Mouse (Mus musculus) right cerebral cortex, adult 18-20 months (tissue): ENCODE measurements around the gene Clip2.

Experiments
- DNase-seq: peaks from one replicate; pipeline ENCODE4 v3.0.0; 2022; ENCODE audit warnings: mixed read lengths

Clip2 gene

DNA sequence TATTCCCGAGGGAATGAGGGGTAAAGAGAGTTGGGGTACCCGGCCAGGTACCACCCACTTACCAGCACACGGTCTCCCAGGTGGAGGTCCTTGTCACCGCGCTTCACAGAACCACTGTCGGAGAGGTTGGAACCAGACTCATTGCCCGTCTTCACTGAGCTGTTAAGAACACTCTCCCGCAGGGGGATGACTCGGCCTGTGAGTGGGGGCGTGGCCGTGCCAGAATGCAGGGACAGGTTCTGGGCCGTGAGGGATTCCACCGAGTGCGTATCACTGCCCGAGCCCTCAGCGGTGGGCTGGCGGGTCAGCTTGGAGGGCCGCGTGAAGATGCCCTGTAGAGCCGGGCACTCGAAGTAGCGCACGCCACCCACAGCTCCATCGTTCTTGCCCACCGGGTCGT is 29.7 kb downstream of the Clip2 start:
- DNase-seq = no peak

DNA sequence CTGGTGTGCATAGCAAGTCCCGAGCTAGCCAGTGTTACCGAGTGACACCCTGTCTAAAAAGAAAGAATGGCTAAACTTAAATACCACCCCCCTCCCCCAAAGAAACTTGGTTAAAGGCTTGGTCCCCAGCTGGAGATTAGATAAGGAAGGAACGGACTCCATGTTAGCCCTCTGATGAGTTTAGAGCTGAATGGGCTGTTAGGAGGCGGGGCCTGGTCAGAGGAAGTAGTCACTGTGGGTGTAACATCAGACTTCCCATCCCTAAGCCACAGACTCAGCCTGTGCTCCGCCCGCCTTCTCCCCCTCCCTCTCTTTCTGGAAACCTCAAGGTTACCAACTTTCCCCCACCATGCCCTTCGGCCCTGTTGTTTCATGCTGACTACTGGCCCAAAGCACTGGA is 30.4 kb downstream of the Clip2 start:
- DNase-seq = no peak

GRCm38 (mm10) chr5:134521131-134521530 is 31.1 kb downstream of the Clip2 start:
- no peak for DNase-seq

- DNase-seq = no peak
Observed at GRCm38 (mm10) chr5:134520120-134520519, 32.1 kb downstream of the Clip2 start.

GRCm38 (mm10) chr5:134519471-134519870 is 32.8 kb downstream of the Clip2 start:
- DNase-seq = no peak

GRCm38 (mm10) chr5:134512086-134512485 is 40.1 kb downstream of the Clip2 start:
- peak; percentile 76 for DNase-seq

GRCm38 (mm10) chr5:134510266-134510665 is 42.0 kb downstream of the Clip2 start:
- no peak for DNase-seq

DNA sequence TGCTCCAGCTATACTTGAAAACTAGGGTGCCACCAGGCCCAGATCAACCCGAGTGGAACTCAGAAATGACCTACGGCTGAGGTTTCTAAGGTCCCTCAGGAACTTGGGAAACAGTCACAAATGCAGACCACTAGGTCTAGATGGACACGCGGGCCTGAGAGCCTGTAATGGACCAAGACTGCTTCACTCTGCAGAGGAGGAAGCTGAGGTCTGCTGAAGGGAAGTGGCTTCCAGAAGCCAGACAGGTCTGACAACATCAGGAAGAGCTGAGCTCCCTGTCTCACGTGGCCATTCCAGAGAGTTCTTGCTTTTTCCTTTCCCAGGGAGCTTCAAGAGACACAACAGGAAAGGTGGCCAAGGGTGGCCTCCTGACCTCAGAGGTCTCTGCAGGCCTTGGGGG is 43.3 kb downstream of the Clip2 start:
- DNase-seq = no peak

- DNase-seq = no peak
Observed at GRCm38 (mm10) chr5:134507859-134508399, 44.3 kb downstream of the Clip2 start.

DNA sequence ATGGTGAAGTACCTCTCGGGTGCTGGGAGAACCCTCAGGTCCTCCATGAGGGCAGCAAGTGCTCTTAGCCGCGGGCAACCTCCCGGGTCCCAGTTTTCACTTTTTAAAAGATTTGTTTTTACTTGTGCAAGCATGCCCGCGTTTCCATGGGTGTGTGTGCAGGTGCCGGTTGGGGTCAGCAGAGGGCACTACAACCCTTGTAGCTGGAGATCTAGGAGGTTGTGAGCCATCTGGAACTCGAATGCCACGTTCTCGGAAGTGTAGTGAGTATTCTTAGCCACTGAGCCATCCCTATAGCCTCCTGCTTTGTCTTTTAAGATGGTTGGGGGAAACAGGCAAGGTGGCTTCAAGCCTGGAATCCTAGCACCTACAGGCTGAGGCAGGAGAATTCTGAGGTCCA is 44.9 kb downstream of the Clip2 start:
- peak; percentile 77 for DNase-seq

GRCm38 (mm10) chr5:134505810-134506292 is 46.4 kb downstream of the Clip2 start:
- DNase-seq = peak; percentile 65

DNA sequence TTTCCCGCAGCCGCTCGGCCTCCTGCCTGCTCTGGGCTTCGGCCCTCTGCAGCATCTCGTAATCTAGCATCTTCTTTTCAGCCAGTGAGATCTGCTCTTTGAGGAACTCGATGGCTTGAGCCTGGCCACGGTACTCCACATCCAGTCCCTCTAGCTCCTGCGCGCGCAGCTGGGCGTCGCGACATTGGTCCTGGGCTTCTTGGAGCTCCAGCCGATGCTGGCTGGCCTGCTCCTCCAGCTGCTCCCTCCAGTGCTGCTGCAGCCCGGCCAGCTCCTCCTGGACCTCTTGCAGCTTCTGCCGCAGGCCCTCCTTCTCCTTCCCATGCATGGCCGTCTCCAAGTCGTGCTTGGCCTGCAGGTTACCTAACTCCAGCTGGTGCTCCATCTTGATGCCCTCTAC is 49.6 kb downstream of the Clip2 start:
- DNase-seq = no peak

GRCm38 (mm10) chr5:134501453-134501852 is 50.8 kb downstream of the Clip2 start:
- DNase-seq = no peak

DNA sequence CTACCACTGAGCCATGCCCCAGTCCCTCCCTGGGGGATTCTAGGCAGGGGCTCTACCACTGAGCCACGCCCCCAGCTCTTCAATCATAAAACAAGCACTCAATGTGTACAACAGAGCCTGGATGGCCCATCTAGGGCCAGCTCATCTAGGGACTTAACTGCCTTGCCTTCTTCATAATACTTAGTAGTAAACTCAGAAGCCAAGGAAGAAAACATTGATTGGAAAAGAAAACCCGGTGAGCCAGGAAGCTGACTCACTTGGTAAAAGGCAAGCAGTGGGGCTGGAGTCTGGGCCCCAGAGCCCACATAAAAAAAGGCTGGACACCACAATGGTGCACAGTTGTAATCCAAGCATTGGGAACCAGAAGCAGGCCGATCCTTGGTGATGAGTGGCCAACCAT is 51.6 kb downstream of the Clip2 start:
- DNase-seq = no peak

- peak; percentile 58 for DNase-seq
Observed at GRCm38 (mm10) chr5:134500062-134500461, 52.2 kb downstream of the Clip2 start.

GRCm38 (mm10) chr5:134497026-134497425 is 55.2 kb downstream of the Clip2 start:
- DNase-seq = no peak

DNA sequence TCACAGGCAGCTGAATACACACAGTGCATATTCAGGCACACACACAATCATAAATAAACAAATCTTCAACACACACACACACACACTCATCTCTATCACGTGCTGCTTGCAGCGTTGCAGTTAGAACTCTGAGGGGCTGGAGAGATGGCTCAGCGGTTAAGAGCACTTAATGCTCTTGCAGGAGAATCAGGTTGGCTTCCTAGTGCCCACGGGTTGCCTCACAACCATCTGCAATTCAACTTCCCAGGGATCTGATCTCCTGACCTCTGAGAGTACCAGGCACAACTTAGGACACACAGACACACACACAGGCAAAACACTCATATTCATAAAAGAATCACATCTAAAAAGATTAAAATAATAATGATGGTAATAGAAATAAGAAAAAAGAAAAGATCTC is 56.4 kb downstream of the Clip2 start:
- no peak for DNase-seq

- DNase-seq = peak; percentile 91
Observed at GRCm38 (mm10) chr5:134494142-134494541, 58.1 kb downstream of the Clip2 start.

DNA sequence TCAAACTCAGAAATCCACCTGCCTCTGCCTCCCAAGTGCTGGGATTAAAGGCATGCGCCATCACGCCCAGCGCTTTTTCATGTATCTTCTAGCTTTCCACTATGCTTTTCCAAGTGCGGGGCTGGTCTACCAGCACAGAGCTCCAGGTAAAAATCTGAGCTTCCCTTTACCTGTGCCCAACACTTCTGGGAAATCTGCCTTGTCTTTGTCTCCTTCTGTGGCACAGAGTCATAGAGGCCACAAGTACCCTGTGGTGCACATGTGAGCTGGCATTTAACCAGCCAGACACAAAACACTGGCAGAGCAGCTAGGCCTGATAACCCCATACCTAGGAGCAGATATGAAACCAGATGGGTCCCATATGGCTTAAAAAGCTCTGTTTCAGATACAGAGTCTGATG is 59.3 kb downstream of the Clip2 start:
- DNase-seq = no peak

DNA sequence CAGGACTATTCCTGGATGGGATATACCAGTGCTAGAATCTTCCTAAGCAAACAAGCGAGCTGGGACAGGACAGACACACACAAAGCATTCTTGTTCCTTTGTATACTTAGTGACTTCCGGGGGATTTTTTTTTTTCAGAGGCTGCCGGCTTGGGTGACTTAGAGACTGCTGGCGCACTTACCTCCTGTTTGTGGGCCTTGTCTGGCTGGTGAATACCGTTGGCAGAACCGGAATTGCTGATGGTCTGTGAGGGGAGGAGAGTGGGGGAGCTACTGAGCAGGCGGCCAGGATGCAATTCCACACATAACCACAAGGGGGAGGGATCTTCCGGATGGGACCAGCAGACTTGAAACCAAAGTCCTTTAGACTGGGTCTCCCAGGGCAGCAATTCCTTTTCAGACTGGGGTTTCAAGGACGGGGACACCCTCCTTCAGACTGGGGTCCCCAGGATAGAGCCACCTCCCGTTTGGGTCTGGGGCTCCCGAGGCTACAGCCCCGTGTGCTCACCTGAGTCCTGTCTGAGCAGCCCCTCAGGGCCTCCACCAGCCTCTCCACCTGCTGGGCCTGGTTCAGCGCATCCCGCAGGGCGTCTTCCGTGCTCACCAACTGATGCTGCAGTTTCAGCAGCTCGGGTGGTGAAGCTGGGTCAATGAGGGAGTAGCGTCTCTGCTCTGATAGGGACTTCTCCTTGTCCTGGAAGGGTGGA is 60.4 kb downstream of the Clip2 start:
- peak; percentile 81 for DNase-seq

DNA sequence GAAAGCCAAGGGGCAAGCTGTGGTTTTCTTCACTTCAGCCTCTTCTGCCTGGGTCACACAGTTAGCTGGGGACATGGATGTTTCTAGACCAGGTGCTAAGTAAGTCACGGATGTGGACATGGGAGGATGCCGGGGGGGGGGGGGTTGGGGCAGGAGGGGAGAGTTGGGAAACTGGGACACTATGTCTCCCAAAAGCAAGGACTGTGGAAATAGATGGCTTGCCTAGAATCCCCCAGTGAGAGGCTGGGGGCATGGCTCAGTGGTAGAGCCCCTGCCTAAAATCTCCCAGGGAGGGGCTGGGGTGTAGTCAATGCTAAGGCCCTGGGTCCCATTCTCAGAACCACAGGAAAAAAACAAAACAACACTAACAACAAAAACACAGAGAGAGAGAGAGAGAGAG is 61.0 kb downstream of the Clip2 start:
- DNase-seq = no peak

GRCm38 (mm10) chr5:134490465-134490864 is 61.8 kb downstream of the Clip2 start:
- DNase-seq = no peak

- DNase-seq = no peak
Observed at GRCm38 (mm10) chr5:134489583-134489982, 62.7 kb downstream of the Clip2 start.

- DNase-seq = no peak
Observed at GRCm38 (mm10) chr5:134488596-134488995, 63.6 kb downstream of the Clip2 start.

- DNase-seq = no peak
Observed at GRCm38 (mm10) chr5:134488042-134488441, 64.2 kb downstream of the Clip2 start.
